15 mouse cellular contexts compared by ENCODE assay signal in genomic region chr1:33136991-33137390, GRCm38 (mm10).
"Had no signal": no experiment of that assay in that cellular context is flagged by ENCODE, and none has a peak within 500 bp of the region (broad histone marks: within the 10 kb centered on the region; RNA-seq: fewer than 3 reads in every experiment).

No protein-coding gene starts in this region.

- H3K9ac ChIP-seq: limb, embryonic 12.5 days; liver, embryonic 13.5 days; liver, postnatal 0 days; neural tube, embryonic 13.5 days had no signal

- H3K27ac ChIP-seq: kidney, postnatal 0 days; limb, embryonic 12.5 days; liver, embryonic 13.5 days; neural tube, embryonic 13.5 days had no signal

- H3K9me3 ChIP-seq: limb, embryonic 12.5 days; liver, embryonic 13.5 days; neural tube, embryonic 13.5 days had no signal

- H3K4me1 ChIP-seq: limb, embryonic 12.5 days; liver, embryonic 13.5 days; neural tube, embryonic 13.5 days had no signal

- ATAC-seq: liver, postnatal 0 days had no signal

- H3K4me2 ChIP-seq: limb, embryonic 12.5 days; liver, embryonic 13.5 days; neural tube, embryonic 13.5 days had no signal

- DNase-seq: kidney, adult 9 months; kidney, postnatal 36 days; layer of hippocampus, adult 9-11 months; liver; liver, embryonic 13.5 days; liver, postnatal 0 days; lung, postnatal 36 days; retina, postnatal 1 day; right cerebral cortex, postnatal 4 days; spleen, adult 18-20 months; thymus, adult 2 months; thymus, postnatal 25 days had no signal

- H3K27me3 ChIP-seq: limb, embryonic 12.5 days; liver, embryonic 13.5 days; neural tube, embryonic 13.5 days had no signal

- H3K36me3 ChIP-seq: limb, embryonic 12.5 days; liver, embryonic 13.5 days; neural tube, embryonic 13.5 days had no signal

- H3K4me3 ChIP-seq: limb, embryonic 12.5 days; liver, embryonic 13.5 days; neural tube, embryonic 13.5 days had no signal
